Mouse (Mus musculus): ENCODE data around the gene Etv1.
"Not testable (repeated sequence)": the region's sequence is repeated elsewhere in the genome, so short reads cannot be mapped to it uniquely, and the experiment has no call there.

Gene Etv1

GRCm38 (mm10) chr12:38818320-38818719 is 39.1 kb downstream of the Etv1 start:
- no peak for DNase-seq (ENCODE audit: low spot score)

GRCm38 (mm10) chr12:38820642-38821041 is 41.5 kb downstream of the Etv1 start:
- no peak for DNase-seq (ENCODE audit: low spot score)

- DNase-seq (ENCODE audit: low spot score) = no peak
Measured at GRCm38 (mm10) chr12:38824405-38824804, 45.2 kb downstream of the Etv1 start.

GRCm38 (mm10) chr12:38832981-38833380 is 53.8 kb downstream of the Etv1 start:
- no peak for DNase-seq (ENCODE audit: low spot score)

GRCm38 (mm10) chr12:38834581-38834980 is 55.4 kb downstream of the Etv1 start:
- no peak for DNase-seq (ENCODE audit: low spot score)

- DNase-seq (ENCODE audit: low spot score) = not testable (repeated sequence)
Measured at GRCm38 (mm10) chr12:38834986-38835385, 55.8 kb downstream of the Etv1 start.

- peak; percentile 48 for DNase-seq (ENCODE audit: low spot score)
Measured at GRCm38 (mm10) chr12:38843801-38844295, 64.7 kb downstream of the Etv1 start.

- DNase-seq (ENCODE audit: low spot score) = no peak
Measured at GRCm38 (mm10) chr12:38847500-38848261, 68.5 kb downstream of the Etv1 start.

GRCm38 (mm10) chr12:38849994-38850393 is 70.8 kb downstream of the Etv1 start:
- no peak for DNase-seq (ENCODE audit: low spot score)

- no peak for DNase-seq (ENCODE audit: low spot score)
Measured at GRCm38 (mm10) chr12:38854274-38854673, 75.1 kb downstream of the Etv1 start.

GRCm38 (mm10) chr12:38854751-38855150 is 75.6 kb downstream of the Etv1 start:
- DNase-seq (ENCODE audit: low spot score) = no peak

GRCm38 (mm10) chr12:38859675-38860074 is 80.5 kb downstream of the Etv1 start:
- DNase-seq (ENCODE audit: low spot score) = no peak

- DNase-seq (ENCODE audit: low spot score) = no peak
Measured at GRCm38 (mm10) chr12:38860168-38861115, 81.3 kb downstream of the Etv1 start.

- no peak for DNase-seq (ENCODE audit: low spot score)
Measured at GRCm38 (mm10) chr12:38863395-38863794, 84.2 kb downstream of the Etv1 start.

- no peak for DNase-seq (ENCODE audit: low spot score)
Measured at GRCm38 (mm10) chr12:38863982-38864828, 85.0 kb downstream of the Etv1 start.

- no peak for DNase-seq (ENCODE audit: low spot score)
Measured at GRCm38 (mm10) chr12:38874470-38874995, 95.4 kb downstream of the Etv1 start.

GRCm38 (mm10) chr12:38904516-38904915 is 125.3 kb downstream of the Etv1 start:
- no peak for DNase-seq (ENCODE audit: low spot score)

GRCm38 (mm10) chr12:38906314-38906713 is 127.1 kb downstream of the Etv1 start:
- no peak for DNase-seq (ENCODE audit: low spot score)

GRCm38 (mm10) chr12:38906812-38907211 is 127.6 kb downstream of the Etv1 start:
- no peak for DNase-seq (ENCODE audit: low spot score)

- no peak for DNase-seq (ENCODE audit: low spot score)
Measured at GRCm38 (mm10) chr12:38908947-38909346, 129.8 kb downstream of the Etv1 start.

All from retina, embryonic 14.5 days (tissue).